Mouse (Mus musculus) bone marrow, adult 2 months (tissue): ENCODE results near the gene Nicn1.

Experiments
- CTCF ChIP-seq: fragments of 200-500 bp; IDR thresholded peaks from 2 replicates; pipeline ENCODE4 v1.5.1; 2011; ENCODE audit warnings: low read length, control low read depth; ENCODE audit not compliant: control insufficient read depth, insufficient read depth
- POLR2A ChIP-seq: fragments of 200-500 bp; IDR thresholded peaks from 2 replicates; pipeline ENCODE4 v1.6.1; 2011; ENCODE audit warnings: low read depth, mild to moderate bottlenecking, control low read depth, low read length, borderline replicate concordance; ENCODE audit not compliant: control insufficient read depth

GRCm38 (mm10) chr9:108305170-108305569, 14.9 kb downstream of the Nicn1 start:
- TF ChIP-seq CTCF (no peak), POLR2A (no peak)
